Mouse (Mus musculus): ENCODE results near the gene Nos1ap.

The Nos1ap gene

GRCm38 (mm10) chr1:170409091-170409490 is 180.6 kb downstream of the Nos1ap start:
- no peak for DNase-seq

DNA sequence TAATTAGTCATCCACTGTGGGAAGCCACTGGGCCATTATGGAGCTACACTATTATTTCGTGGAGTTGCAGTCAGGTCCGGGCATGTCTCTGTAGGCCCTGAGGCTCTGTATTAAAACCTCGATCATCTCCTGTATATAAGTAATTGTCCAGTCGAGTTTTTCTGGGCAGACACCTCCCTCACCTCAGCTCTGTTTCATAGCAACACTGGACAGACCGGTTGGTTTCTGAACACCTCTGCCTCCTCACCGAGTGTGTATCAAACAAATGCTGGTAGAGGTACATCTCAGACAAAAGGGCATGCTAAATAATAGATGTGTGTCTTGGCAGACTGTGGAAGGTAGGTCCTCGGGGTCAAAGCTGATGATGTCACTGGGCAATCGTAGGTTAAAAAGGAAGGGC is 182.7 kb downstream of the Nos1ap start:
- no peak for DNase-seq

DNA sequence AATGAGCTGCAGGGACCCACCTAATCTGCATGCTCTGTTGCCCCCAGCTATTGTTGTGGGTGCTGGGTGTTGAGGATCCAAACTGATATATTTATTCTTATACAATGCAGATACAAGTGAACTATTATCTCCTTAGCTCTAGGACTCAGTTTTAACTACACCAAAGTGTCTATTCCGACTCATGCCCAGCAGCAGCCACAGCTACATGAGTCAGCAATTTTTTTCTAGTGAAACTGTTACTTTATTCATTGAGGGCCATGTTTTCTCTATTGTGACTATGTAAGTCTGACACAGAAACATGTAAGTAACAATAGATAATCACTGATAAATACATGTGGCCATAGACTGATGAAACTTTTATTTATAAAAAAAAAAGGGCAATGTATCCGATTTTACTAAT is 184.5 kb downstream of the Nos1ap start:
- no peak for DNase-seq

DNA sequence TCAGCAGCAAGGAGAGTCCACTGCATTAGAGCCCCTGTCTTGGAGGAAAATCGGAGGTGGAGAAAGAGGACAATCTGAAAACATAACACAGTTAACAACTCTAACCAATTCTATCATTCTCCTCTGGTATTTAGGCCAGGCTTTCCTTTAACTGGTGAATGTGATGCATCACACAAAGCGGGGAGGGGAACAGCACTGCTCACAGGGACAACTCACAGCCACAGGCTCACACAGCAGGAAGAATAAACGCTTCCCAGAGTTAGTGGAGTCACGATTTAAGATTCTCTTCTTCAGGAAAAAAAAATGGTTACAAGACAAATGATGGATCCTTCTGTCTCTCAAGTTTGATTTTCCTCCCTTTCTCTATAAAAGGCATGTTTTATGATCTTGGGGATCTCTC is 187.0 kb downstream of the Nos1ap start:
- no peak for DNase-seq

DNA sequence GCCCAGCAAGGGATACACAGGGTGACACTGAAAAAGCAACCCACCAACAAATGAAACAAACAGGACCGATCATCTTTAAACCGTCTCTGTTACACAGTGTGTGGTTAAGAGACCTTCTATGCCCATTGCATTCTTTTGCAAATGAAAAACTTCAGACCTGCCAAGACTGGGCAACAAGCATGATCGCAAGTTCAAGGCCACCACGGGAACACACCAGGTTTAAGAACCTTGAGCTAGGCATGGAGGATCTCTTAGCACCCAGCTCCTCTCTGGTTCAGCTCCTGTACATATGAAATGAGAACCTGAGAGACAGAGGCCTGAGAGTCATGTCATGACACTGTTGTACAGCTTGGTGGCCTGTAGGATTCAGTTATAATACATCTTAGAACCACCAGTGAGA is 190.8 kb downstream of the Nos1ap start:
- no peak for DNase-seq

DNA sequence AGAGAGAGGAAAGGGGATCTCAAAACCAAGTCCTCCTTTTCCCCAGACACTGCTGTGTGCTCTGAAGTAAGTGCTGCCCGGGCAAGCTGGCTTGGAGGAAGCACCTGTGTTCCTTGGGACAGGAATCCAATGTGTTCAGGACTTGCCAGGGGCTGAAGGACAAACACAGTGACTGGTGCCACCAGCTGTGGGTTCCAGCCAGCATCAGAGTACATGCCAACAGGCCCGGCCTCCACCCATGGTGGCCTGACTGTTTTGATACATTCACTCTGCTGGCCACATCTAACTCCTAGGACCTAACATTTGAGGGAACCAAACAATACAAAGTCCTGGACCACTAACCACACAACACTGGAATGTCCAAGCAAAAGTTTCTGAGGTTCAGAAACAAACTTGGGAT is 194.6 kb downstream of the Nos1ap start:
- peak in 1 of 2 experiments; percentile 19 for DNase-seq

DNA sequence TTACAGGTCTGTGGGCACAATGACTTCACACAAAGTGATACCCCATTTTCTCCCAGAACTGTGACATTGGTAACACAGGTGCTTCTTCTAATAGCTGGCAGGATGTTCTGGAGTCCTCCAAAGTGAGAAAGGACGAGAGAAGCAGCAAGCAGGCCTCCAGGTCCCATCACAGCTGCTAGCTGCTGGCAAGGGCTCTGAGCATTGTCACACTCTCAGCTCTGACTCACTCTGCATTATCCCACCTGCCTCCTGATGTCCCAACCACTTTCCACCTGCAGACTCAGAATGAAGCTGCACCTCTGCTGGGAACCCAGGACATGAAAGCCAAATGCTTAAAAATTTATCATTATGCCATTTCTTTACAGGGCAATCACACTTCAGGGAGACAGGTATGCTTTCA is 195.0 kb downstream of the Nos1ap start:
- DNase-seq: no peak

- no peak for DNase-seq
These were observed 196.6 kb downstream of the Nos1ap start for GRCm38 (mm10) chr1:170392771-170393728.

- DNase-seq: peak; percentile 32 to 50
These were observed 202.3 kb downstream of the Nos1ap start for GRCm38 (mm10) chr1:170387180-170387912.

- no peak for DNase-seq
These were observed 204.2 kb downstream of the Nos1ap start for GRCm38 (mm10) chr1:170385416-170385815.

DNA sequence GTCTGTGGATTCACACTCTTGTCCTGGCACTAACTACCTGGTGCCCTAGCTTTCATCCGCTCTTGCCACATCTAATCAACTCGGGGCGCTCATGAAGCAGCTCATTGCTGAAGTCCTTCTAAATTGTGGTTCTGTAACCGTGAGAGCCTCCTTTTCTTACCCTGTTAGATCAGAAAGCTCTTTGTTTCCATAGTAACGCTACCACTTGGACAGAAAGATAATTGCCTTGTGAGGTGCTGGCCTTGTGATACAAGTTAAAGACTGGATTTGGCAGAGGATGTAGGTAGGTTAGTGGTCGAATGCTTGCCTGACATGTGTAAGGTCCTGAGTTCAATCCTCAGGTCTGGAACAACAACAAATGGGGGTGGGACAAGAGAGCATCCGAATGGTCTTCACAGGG is 206.1 kb downstream of the Nos1ap start:
- no peak for DNase-seq

DNA sequence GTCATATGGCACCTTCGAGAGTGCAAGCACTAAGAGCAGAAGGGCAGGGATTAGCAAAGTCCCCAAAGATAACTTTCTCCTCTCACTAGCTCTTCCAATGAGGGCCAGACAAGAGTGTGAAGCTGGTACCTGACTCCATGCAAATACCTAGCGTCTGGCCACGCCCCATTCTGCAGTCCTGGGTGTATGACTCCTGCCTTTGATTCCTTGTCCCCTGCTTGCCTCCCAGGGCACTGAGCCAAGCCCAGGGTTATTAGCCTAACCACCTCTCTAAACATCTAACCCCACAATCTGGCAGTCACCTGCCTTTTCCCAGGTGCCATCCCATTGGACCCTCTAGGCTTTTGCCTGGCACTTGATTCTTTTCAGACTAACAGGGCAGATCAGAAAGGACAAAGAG is 208.2 kb downstream of the Nos1ap start:
- DNase-seq: peak in 1 of 2 experiments; percentile 19

GRCm38 (mm10) chr1:170380505-170380904 is 209.2 kb downstream of the Nos1ap start:
- DNase-seq: no peak

GRCm38 (mm10) chr1:170375721-170376120 is 213.9 kb downstream of the Nos1ap start:
- no peak for DNase-seq

GRCm38 (mm10) chr1:170373750-170374149 is 215.9 kb downstream of the Nos1ap start:
- no peak for DNase-seq

DNA sequence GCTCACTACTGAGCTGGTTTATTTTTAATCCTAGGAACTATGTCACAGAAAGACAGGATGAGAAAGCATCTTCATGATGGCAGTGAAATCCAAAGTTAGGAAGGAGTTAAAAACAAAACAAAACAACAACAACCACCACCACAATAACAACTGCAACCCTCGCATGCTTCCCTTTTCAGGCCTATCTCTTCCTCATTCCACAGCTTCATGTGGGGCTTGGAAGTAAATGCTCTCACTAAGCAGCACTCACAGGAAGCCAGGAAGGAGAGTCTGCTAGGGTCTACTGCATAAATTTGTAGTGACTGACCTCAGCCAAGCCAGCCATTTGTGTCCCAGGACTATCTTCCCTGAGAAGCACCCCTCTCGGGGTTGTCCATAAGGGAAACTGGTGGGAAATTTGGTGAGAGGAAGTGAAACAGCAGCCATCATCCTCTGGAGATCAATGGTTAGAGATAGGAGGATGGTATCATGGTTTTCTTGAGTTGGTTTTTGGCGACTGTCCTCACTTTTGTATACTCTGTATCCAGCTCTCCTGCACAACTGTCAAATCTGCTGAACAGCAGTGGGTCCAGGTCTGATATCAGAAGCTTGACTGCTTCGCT is 218.4 kb downstream of the Nos1ap start:
- DNase-seq: no peak

DNA sequence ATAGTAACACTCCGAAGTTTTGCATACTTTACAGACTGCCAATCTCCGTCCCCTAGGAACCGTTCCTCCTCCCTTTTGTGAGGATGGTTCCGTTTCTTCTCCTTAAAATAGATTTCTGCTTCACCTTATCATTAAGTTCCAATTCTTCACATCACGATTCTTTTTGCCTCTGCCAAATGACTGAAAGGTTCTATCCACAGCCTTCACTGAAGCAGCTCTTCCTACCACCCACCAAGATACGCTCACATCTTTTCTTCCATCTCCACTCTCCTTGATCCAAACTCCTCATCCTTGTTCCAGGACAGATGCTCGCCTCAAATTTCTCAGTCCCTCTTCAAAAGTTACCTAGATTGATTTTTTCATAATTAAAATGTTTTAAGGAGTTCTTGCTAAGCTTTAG is 220.8 kb downstream of the Nos1ap start:
- no peak for DNase-seq

DNA sequence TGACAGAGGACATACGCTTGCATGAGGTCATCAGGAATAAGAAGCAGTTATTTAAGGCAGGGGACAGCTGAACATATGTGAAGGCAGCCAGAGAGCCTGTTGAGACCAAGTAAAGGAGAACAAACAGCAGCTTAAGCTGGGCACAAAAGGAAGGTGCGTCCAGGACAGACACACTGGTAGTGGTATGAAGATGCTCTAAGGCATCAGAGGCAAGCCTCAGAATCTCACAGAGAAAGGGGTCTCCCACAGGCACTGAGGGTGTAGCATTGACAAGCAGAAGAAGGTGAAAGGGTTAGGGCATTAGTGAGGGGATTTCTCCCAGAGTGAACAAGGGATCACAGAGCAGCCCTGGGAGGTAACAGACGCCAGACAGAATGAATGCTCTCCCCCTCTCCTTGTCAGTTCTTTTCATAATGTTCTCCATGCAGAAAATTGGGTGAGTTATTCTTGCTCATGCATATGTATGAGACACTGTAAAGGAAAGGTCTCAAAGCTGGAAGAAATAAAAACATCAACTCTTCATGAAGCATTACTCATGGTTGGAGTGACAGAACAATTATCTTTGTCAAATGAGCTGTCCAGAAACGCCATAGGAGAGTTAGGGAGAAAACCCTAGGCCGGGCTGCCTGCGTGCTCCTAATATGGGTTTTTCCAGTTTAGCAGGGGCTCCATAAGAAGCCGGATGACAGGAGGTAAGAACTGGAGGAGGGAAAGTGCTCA is 222.5 kb downstream of the Nos1ap start:
- DNase-seq: no peak

DNA sequence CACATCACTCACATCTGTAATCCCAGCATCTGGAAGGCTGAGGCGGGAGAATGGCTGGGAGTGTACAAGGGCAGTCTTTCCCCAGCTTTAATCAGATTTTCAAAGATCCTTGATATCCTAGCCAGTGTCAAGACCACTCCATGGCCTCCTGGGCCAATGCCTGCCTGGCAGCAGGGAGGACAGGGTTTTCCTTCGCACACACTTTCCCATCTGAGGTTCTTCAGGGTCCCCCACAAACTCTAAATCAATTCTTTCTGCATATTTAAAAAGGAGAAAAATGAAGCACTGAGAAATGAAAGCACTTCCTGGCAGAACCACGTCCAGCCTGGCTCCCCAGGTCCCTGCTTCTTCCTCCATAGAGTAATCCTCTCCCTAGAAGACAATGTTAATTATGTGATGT is 225.9 kb downstream of the Nos1ap start:
- no peak for DNase-seq

GRCm38 (mm10) chr1:170360183-170360915 is 229.3 kb downstream of the Nos1ap start:
- no peak for DNase-seq

DNA sequence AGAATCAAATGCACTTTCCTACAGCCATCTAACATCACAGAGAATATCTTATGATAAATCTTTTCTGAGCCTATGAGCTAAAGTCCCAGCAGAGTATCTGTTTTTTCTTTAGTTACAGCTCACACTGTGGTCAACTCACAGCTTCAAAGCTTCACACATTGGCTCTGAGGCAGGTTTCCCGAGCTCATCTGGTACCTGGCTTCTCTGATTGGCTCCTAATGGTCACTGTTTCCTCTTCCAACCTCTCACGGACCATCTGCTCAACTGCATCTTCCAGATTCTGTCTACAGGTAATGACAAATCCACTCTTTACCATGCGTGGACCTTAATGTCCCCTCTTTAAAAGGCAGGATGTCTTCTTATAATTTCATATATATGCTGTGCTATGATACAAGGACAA is 236.3 kb downstream of the Nos1ap start:
- DNase-seq: peak; percentile 53 to 67

- DNase-seq: no peak
These were observed 238.6 kb downstream of the Nos1ap start for GRCm38 (mm10) chr1:170351080-170351479.

All from cerebellum, postnatal 14 days (tissue).